Mouse (Mus musculus) T-helper 17 cell (primary cell): ENCODE measurements around the gene Cd28.

Experiments used
- in situ Hi-C, 2 experiments: fragments of 300-600 bp; cut with MboI, MseI; formaldehyde crosslinking; loops; 1 replicate in 1 of 2; 2 replicates in 1 of 2; pipeline ENCODE4 v1.15.1; 2025; ENCODE audit warnings: high pct_unique_total_duplicates in 2 of 2

Gene Cd28

DNA sequence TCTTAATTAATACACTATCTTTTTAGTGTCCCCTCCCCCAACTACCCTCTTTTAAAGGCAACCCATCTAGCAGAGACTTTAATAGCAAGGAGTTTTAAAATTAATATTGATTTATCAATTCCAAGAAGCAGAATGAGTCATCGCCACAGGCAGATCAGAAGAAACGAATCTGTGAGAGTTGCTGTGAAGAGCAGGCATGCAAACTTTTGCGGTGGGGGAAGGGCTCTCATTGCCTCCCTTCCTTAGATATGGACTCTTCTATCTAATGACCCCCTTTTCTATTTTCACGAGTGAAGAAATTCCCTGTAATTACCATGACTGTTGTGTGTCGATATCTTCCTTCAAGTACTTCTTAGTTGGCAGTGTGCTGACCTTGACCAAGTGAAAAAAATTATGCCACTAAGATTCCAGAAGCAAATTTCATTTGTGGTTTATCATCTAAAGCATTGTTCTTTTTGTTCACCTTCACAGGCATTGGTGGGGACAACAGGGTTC lies 32.8 kb downstream of the Cd28 start:
- in situ Hi-C loops, result loop anchor here in 1 of 2 experiments (5.0 kb wide), 1 partner anchor 72 kb away; no protein-coding TSS in a partner anchor

DNA sequence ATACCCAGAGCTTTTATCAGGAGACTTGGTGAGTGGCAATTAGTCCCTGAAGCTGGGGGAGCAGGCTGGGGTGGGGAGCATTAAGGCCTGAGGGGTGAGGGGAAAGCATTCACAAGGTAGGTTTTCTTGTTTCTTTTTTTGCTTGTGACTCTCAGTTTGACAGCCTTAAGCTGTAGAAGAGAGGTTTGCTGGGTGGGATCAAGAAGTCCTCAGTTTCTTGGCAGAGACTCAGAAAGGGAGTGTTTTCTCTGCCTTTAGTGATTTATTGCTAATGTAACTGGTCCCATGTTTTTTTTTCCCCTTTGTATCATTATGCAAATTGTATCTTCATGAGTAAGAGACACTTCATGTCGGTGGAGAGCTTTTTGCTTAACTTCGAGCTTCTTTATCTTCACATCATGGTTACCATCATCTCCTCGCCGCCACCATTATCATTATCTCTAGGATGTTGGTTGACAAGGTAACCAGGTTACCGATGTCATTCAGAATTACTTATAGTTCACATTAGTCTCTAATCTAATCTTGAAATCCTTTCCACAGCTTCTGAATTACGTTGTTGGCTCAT lies 33.7 kb downstream of the Cd28 start:
- in situ Hi-C loops, result no loop called here

DNA sequence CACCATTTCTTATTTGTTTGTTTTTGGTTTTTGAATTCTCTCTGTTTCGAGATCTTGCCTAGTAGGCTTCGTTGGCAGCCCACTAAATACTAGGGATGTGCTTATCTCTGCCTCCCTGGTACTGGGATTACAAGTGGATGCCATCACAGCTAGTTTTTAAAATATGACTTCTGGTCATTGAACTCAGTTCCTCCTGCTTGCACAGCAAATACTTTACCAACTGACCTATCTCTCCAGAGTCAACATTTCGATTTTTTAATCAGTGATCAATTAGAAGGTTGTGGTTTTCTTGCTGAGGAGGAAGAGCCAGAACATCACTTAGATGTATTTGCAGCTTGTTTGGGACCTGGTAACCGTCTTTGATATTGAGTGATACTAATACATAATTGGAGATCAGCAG lies 34.4 kb downstream of the Cd28 start:
- in situ Hi-C loops, result no loop called here

DNA sequence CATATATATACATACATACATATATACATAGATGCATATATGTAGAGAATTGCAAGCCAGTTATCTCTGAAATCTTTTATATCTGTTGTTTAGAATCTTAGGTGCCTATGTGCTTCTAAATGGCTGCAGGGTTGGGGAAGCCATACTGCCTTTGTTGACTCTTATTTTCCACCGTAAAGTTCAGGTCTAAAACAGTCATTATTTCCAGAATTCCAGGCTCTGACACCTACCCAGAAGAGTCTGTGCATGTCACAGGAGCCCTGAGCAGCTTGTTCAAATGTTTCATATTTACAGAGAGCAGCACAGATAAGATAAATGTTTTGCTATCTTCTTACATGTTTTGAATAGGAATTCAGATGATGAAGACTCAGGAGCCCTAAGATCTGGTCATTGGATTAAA lies 36.4 kb downstream of the Cd28 start:
- in situ Hi-C loops, result no loop called here

DNA sequence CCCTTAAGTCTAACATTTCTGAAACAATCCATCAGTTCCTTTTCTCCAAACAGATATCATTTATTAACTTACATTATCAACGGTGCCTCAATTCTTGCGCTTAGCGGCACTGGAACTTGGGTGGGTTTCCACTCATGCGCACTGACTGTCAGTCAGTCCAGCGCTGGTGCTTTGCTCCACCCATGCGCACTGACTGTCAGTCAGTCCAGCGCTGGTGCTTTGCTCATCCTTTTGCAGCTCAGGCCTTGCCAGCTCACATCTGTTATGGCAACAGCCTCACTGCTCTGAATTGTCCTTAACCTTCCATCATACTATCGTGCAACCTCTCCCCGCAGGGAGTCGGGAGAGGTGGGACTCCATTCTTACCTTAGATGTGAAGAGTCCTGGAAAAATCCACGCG lies 37.4 kb downstream of the Cd28 start:
- in situ Hi-C loops, result no loop called here

DNA sequence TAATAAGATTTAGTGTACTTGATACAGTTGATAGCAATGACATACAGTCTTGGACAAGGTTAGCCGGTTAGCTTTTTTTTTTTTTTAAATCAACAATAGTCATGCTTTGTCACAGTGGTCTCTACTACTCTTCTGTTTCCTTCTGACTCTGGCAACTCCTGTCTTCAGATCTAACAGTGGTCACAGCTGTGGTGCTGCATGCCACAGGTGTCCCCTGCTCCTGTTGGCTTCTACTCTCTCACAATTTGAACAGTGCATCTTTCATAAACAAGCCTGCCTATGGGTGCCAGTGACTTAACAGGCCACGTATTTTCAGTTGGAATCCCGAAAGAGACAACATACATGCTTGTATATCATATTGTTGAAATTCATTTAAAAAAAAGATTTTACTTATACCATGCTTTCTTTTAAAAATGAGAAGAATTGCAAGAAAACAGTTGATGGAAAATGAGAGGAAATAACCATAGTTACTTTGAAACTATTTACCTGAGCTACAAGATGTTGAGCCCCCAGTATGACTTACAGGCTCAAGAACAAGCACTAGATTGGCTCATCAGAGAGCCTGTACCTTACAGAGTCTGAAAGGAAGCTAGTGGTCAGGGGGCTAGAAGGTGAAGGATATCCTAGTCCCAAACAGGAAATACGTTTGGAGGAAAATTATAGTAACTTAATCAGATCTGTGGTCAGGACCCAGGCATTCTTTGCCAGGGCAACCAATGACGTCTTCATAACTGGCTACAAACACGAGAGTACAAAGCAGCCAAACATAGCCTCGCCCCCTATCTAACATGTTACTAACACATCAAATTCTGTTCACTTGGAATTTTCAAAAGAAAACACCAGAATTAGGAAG lies 39.0 kb downstream of the Cd28 start:
- in situ Hi-C loops, result no loop called here

DNA sequence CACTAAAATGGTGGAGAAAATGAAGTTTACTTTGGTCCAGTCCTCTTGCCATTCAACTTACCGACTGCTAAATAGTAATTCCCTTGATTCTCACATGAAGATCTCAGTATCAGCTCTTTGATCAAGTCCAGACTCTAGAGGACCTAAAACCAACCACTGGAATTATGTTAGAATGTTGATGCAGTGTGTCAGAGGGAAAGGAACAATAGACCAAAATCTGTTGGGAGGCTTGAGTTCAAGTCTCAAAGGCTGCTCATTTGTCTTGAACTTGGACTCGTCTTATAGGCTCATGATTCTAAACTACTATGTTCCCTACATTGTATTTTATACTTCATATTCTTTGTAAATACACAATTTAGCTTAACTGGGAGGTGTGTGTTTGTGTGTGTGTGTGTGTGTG lies 41.0 kb downstream of the Cd28 start:
- in situ Hi-C loops, result no loop called here

DNA sequence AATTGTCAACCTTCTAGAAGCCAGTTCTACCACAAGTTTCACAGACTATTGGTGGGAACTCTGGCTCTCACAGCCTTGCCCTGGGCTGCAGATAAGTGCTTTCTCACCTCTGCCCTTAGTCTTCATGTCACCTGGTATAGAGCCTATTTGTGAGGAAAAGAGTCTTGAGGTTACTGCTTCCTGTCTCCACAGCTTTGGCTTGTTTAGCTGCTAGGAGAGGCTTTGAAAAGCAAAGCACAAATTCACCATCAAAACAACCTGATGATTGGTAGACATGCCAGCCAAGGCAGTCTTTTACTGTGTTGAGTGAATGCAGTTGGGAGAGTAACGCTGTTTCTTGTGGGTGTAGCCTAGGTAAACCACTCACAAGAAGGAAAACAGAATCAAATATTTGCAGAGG lies 41.6 kb downstream of the Cd28 start:
- in situ Hi-C loops, result no loop called here

DNA sequence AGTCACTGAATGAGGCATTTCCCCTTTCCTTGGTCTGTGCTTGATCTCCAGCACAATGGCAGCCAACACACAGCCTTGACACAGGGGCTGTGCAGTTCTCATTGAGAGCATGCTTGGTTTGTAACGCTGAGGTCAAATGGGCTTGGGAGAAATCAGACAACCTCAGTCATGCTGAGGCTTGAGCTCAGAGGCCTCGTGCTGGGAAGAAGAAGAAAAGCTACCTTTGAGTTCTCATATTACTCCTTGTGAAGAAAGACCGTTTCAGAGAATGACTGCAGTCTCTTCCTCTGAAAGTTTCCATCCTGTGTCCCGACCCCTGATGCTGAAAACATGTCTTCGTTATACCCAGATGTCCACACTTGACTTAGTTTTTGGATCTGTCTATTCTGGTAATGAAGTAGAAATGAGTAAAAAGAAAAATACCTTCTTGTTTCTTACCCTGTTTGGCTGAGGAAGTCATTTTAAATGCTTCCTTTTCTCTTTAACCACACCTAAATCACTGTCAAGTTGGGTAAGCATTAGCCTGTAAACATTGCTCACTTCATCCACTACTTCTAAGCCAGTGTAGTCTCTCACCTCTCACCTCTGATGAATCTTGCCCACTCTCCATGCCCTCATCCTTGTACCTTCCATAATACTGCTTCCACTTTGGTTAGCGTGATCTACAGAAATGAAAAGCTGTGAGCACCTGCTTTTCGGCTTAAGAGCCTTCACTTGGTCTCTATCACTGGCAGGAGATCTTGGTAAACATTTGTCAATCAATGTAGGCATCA lies 43.1 kb downstream of the Cd28 start:
- in situ Hi-C loops, result loop anchor here in 1 of 2 experiments (10.0 kb wide), 1 partner anchor 395 kb away; no protein-coding TSS in a partner anchor

DNA sequence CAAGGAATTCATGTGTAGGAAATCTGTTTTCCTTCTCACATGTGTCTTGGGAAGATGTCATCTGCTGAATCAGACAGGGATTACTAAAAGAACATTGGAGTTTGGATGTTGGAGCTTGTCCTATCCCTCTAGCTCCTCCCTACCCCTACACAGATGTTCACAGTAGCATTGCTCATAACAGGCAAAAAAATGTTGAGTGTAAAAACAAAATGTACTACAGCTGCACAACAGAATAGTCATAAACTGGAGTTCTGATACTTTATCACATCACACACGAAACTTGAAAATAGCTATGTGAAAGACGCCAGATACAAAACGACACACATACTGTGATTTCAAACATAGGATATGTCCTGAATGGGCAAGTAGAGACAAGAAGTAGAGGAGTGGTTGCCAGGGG lies 43.9 kb downstream of the Cd28 start:
- in situ Hi-C loops, result loop anchor here in 1 of 2 experiments (10.0 kb wide), 1 partner anchor 394 kb away; no protein-coding TSS in a partner anchor

DNA sequence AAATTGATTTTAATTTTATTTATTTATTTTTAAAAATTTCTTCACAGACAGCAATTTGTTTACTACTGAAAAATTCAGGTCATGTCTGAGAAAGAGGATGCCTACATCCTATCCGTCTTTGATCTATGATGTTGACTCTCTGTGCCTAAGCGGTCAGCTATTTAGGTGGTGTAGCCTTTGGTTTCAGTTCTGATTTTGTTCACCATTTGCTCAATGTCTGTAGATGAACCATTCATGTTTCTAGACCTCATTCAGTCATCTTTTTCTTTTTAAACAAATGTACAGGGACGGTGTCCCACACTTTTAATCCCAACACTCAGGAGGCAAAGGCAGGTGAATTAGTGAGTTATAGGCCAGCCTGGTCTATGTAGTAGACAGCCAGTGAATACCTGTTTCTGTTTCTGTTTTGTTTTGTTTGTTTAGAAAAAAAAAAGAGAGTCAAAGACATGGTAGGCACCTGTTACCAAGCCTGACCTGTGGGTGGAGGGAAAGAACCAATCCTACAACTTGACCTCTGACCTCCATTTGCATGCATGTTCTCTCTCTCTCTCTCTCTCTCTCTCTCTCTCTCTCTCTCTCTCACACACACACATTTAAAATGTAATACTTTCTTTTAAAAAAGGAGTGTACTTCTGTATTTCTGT lies 45.0 kb downstream of the Cd28 start:
- in situ Hi-C loops, result loop anchor here in 1 of 2 experiments (10.0 kb wide), 1 partner anchor 393 kb away; no protein-coding TSS in a partner anchor

DNA sequence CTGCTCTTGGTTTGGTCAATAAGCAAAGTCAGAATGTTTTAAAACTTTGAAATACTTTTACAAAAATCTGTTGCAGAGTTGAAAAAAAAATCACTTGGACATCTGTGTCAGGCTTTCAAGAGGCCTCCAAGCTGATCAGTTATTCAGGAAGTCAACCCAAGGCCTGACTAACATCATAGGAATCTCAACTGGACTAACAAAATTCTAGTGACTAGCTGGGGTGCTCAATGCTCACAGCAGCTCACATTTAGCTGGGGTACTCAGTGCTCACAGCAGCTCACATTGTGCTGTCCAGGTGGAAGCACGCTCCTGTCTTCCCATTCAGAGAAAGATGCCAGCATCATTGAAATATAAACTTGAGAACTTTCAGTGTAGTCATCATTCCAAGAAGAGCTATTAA lies 45.9 kb downstream of the Cd28 start:
- in situ Hi-C loops, result loop anchor here in 1 of 2 experiments (10.0 kb wide), 1 partner anchor 392 kb away; no protein-coding TSS in a partner anchor

DNA sequence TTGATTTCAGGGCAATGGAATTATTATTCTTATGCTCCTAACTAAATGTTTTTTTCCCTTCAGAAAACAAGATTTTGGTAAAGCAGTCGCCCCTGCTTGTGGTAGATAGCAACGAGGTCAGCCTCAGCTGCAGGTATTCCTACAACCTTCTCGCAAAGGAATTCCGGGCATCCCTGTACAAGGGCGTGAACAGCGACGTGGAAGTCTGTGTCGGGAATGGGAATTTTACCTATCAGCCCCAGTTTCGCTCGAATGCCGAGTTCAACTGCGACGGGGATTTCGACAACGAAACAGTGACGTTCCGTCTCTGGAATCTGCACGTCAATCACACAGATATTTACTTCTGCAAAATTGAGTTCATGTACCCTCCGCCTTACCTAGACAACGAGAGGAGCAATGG lies 46.3 kb downstream of the Cd28 start:
- in situ Hi-C loops, result loop anchor here in 1 of 2 experiments (10.0 kb wide), 1 partner anchor 392 kb away; no protein-coding TSS in a partner anchor

DNA sequence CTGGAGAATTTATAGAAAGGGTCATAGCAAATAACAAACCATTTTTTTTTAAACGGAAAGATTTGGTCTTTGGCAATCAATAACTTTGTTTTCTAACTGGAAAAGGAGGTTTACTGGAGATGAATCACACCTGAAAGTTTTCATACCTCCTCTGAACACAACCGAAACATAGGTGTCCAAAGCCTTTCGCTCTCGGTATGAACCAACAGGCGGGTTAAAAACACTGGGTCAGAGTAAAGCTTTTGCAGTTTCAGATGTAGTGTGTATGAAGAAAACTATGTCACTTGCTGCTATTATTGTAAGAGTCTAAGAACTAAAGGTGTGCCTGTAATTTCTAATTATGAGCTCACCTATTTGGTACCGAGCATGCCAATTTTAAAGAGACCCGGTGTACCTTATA lies 55.2 kb downstream of the Cd28 start:
- in situ Hi-C loops, result loop anchor here in 1 of 2 experiments (10.0 kb wide), 1 partner anchor 273 kb away; no protein-coding TSS in a partner anchor

DNA sequence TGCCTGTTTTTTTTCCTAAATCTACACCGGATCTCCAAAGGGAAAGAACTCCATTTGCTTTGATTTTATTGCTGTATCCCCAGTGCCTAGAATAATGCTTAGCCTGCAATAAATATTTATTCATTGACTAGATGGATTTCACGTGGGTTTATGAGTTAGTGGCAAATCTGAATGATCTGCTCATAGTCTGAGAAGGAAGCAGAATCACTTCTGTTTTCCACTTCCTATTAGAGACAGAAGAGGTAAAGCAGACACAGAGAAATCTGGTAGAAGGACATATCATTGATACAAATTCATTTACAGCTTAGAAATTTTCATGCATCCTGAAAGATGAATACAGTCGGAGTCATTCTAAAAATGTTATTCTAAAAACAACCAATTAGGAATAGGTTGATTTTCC lies 56.6 kb downstream of the Cd28 start:
- in situ Hi-C loops, result loop anchor here in 1 of 2 experiments (10.0 kb wide), 1 partner anchor 272 kb away; no protein-coding TSS in a partner anchor

DNA sequence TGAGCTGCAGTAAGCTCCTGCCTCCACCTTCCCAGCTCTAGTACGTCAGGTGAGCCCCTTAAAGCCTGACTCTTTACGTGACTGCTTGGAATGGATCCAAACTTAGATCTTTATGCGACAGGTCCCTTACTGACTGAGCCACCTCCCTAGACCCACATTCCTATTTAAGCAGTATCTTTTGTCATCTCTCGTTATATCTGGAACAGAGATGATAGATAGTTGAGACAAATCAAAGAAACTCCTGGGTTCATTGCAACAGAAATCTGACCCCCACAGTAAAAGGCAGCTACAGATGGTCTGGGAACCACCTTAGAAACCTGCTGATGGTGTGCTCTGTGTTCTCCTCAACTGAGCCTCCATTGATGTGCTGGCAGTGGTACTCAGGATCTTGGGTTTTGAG lies 59.6 kb downstream of the Cd28 start:
- in situ Hi-C loops, result loop anchor here in 1 of 2 experiments (10.0 kb wide), 1 partner anchor 269 kb away; no protein-coding TSS in a partner anchor

DNA sequence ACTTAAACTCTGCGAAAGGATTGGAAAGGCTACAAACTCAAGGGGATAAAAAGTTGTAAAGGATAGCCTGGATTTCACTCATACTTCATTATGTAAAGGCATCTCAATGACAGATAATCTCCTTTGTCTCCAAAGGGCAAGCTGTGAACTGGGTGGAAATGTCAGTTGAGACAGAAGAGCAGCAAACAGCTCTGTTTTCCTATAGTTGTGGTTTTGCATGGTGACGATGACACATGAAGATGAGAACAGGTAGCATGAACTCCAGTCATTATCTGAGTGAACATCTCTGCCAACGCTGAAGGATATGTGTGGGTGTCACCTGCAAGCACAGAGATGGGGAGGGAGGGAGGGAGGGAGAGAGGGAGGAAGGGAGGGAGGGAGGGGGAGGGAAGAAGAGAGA lies 60.3 kb downstream of the Cd28 start:
- in situ Hi-C loops, result loop anchor here in 1 of 2 experiments (10.0 kb wide), 1 partner anchor 268 kb away; no protein-coding TSS in a partner anchor

DNA sequence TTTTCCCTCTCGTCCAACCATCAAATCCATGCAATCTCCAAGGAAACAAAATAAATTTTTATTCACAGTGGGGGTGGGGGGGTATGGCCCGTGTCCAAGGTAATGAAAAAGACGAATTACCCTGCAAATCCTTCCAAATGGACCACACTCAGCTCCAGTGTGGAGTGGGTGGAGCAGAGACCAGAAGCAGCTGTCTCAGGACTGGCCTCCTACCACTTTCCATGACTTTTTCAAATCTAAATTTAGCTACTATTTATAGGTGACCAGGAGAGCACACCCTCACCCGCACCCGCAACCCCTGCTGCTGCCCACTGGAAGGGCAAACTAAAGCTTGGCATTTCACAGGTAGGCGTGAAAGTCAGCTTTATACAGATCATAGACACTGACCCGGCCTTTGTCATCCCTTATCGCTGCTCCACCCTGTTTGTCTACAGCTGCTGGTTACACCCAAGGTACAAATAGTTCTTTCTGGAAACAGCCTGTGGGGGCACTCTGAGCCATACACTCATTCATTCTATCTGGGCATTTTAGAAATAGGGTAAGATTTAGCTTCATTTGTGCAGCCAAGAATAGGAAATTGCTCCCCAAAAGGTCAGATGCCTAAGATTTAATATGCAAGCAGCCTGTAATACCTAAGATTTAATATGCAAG lies 62.0 kb downstream of the Cd28 start:
- in situ Hi-C loops, result loop anchor here in 1 of 2 experiments (10.0 kb wide), 1 partner anchor 266 kb away; no protein-coding TSS in a partner anchor

DNA sequence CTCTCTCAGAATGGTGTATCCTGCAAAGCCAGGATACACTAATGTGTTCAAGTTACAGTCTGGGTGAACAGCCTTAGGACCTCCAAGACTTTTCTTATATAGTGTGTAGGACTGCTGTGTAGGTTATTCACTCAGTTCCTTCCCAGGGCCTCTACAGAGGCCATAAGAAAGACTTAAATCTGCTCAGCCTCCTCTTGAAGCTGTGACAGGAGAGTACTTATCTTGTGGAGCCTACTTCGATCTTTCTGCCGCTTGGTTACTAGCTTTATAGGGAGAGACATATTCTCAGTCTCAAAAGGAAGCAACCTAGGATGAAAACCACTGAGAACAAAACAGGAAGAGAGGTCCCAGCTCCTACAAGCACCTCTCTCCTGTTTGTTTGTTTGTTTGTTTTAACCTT lies 62.6 kb downstream of the Cd28 start:
- in situ Hi-C loops, result loop anchor here in 1 of 2 experiments (10.0 kb wide), 1 partner anchor 266 kb away; no protein-coding TSS in a partner anchor

DNA sequence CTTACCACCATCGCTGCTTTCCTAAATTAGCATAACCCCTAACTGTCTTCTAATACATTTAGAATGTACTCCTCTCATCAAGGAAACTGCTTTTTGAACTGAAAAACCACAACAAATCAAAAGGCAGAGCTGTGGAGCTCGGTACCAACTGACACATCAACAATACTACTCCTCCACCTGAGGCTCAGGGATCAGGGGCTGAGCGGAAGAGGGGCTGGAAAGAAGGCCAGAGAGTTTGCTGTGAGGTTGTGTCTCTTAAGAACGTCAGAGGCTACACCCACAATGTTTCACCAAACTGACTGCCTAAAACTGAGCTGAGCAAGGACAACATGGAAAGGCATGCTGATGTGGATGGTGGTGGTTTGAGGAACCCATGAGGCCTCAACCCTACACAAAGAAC lies 65.1 kb downstream of the Cd28 start:
- in situ Hi-C loops, result loop anchor here in 1 of 2 experiments (5.0 kb wide), 1 partner anchor 36 kb away; no protein-coding TSS in a partner anchor
